Mouse (Mus musculus): Measurements from ENCODE around the gene Icam2.

GRCm38 (mm10) chr11:106426447-106426846 is 38.6 kb upstream of the Icam2 start:
- TF ChIP-seq MYC (IDR thresholded peaks at IDR 0.05; ENCODE audit: low read depth, low read length) (no peak), RCOR1 (IDR thresholded peaks at IDR 0.05; ENCODE audit: low read depth, low read length) (no peak), USF1 (IDR thresholded peaks at IDR 0.05; ENCODE audit: low read depth, low read length) (no peak), EP300 (IDR thresholded peaks at IDR 0.05; ENCODE audit: low read depth in 1 of 2, low read length in 2 of 2) (no peak), GATA1 (IDR thresholded peaks at IDR 0.05; ENCODE audit: low read depth, low read length) (no peak), CTCF (IDR thresholded peaks at IDR 0.05 in 2 of 3, conservative IDR thresholded peaks at IDR 0.05 in 1 of 3; ENCODE audit: control insufficient read depth in 1 of 3, insufficient read depth in 1 of 3, low read depth in 2 of 3, low read length in 3 of 3, poor library complexity in 1 of 3, severe bottlenecking in 1 of 3) (no peak), TAL1 (IDR thresholded peaks at IDR 0.05; ENCODE audit: low read length) (no peak), MAZ (IDR thresholded peaks at IDR 0.05; ENCODE audit: low read depth, low read length) (no peak), NELFE (IDR thresholded peaks at IDR 0.05; ENCODE audit: low read depth, low read length) (no peak), ZC3H11A (IDR thresholded peaks at IDR 0.05; ENCODE audit: low read depth, low read length) (no peak), POLR2A (IDR thresholded peaks at IDR 0.05; ENCODE audit: control insufficient read depth in 1 of 2, insufficient read depth in 1 of 2, low read depth in 1 of 2, low read length in 2 of 2, poor library complexity in 1 of 2) (no peak)
